Mouse (Mus musculus) thymus, adult 2 months (tissue): Measurements from ENCODE around the gene 1700029P11Rik.

Source experiments
- CTCF ChIP-seq: fragments of 200-500 bp; IDR thresholded peaks from 2 replicates; pipeline ENCODE4 v1.5.1; 2012; ENCODE audit warnings: mild to moderate bottlenecking, control low read depth, low read length, moderate library complexity, borderline replicate concordance; ENCODE audit not compliant: control insufficient read depth, poor library complexity, insufficient read depth; ENCODE audit errors: extremely low read depth
- POLR2A ChIP-seq: fragments of 200-500 bp; IDR thresholded peaks from 2 replicates; pipeline ENCODE4 v1.6.1; 2012; ENCODE audit warnings: mild to moderate bottlenecking, low read length, control low read depth, moderate library complexity; ENCODE audit not compliant: control insufficient read depth, poor library complexity, insufficient read depth; ENCODE audit errors: extremely low read depth

DNA sequence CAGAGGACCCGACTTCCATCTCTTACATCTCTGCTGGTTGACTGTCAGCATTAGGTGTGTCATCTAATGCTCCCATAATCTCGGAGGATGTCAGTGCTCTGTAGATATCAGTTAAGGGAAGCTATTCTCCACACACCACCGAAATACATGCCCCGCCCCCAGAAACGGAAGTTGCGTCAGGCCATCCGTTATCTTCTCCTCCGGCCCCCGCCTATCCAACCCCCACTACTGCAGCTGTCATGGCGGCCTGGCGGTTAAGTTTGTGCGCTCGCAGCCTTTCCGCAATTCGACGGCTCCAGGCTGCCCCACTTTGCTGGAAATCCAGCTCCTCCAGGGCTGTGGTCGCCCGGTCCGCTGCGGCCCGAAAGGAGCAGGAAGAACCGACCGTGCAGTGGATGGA is at the start of gene 1700029P11Rik:
- TF ChIP-seq POLR2A (no peak), CTCF (no peak)
